Mouse (Mus musculus) midbrain, postnatal 0 days (tissue): Measurements from ENCODE around the gene Prmt1. TPM values are rescaled to one million over a fixed set of nuclear protein-coding genes. Genes with fewer than 3 reads are reported as not detected.

Source experiments
- ATAC-seq: fragments of 200-750 bp; cut with Nextera tagmentation; 2 replicates; pipeline ENCODE4 v1.8.0; 2017; ENCODE audit warnings: moderate number of reproducible peaks, mild to moderate bottlenecking, moderate TSS enrichment, moderate library complexity; ENCODE audit not compliant: low FRiP score
- DNase-seq: peaks from one replicate; pipeline ENCODE4 v3.0.0-alpha.2; 2015; ENCODE audit warnings: low spot score
- H3K27ac ChIP-seq: fragments of 300-500 bp; sonication (generic); 2 replicates; pipeline ENCODE4 v1.5.1; 2014; ENCODE audit warnings: low read depth, mild to moderate bottlenecking, low read length, mixed read lengths
- H3K27me3 ChIP-seq: fragments of 300-500 bp; sonication (generic); 2 replicates; pipeline ENCODE4 v1.6.1; 2014; ENCODE audit warnings: low read length, control low read depth, mixed read lengths; ENCODE audit not compliant: insufficient read depth
- H3K36me3 ChIP-seq: fragments of 300-500 bp; sonication (generic); 2 replicates; pipeline ENCODE4 v1.6.1; 2014; ENCODE audit warnings: low read length, control low read depth, mixed read lengths; ENCODE audit not compliant: insufficient read depth
- H3K4me1 ChIP-seq: fragments of 300-500 bp; sonication (generic); 2 replicates; pipeline ENCODE4 v1.6.1; 2014; ENCODE audit warnings: mild to moderate bottlenecking, control low read depth, antibody characterized with exemption, low read length, mixed read lengths; ENCODE audit not compliant: insufficient read depth
- H3K4me2 ChIP-seq: fragments of 300-500 bp; sonication (generic); 2 replicates; pipeline ENCODE4 v1.6.1; 2014; ENCODE audit warnings: low read depth, mild to moderate bottlenecking, low read length, mixed read lengths; ENCODE audit not compliant: poor library complexity, severe bottlenecking
- H3K4me3 ChIP-seq: fragments of 300-500 bp; sonication (generic); 2 replicates; pipeline ENCODE4 v1.5.1; 2014; ENCODE audit warnings: low read depth, mild to moderate bottlenecking, low read length, moderate library complexity
- H3K9ac ChIP-seq: fragments of 300-500 bp; sonication (generic); replicated peaks from 2 replicates; pipeline ENCODE4 v1.6.1; 2014; ENCODE audit warnings: mild to moderate bottlenecking, low read length, moderate library complexity, mixed read lengths; ENCODE audit not compliant: poor library complexity, severe bottlenecking
- H3K9me3 ChIP-seq: fragments of 300-500 bp; sonication (generic); 2 replicates; pipeline ENCODE4 v1.6.1; 2016; ENCODE audit warnings: low read length, control low read depth
- CTCF ChIP-seq: IDR thresholded peaks from 2 replicates; pipeline ENCODE4 v1.5.1; 2016; ENCODE audit warnings: antibody characterized with exemption, mild to moderate bottlenecking
- WGBS: fragments of 180-500 bp; shearing (Covaris S2); extraction: QIAGEN DNeasy Blood & Tissue Kit; methylation state at CpG from one replicate; pipeline ENCODE4 v1.1.7; 2014; 5-methylcytosine and 5-hydroxymethylcytosine counted together
- polyA plus RNA-seq: library from polyadenylated mRNA; unstranded; fragments of >200 nt; fragmentation: Nextera tagmentation; extraction: Ambion mirVana; gene quantifications from 2 replicates; pipeline ENCODE4 v1.2.1, GENCODE M21; 2015
- total RNA-seq: library from RNA; depleted of rRNA; stranded (reverse); fragments of >200 nt; gene quantifications from 2 replicates; pipeline ENCODE4 v1.2.3, GENCODE M21; 2014

Prmt1 gene
- total and polyA plus RNA-seq, 2 experiments from 2014 or later: 285 to 580 TPM

DNA sequence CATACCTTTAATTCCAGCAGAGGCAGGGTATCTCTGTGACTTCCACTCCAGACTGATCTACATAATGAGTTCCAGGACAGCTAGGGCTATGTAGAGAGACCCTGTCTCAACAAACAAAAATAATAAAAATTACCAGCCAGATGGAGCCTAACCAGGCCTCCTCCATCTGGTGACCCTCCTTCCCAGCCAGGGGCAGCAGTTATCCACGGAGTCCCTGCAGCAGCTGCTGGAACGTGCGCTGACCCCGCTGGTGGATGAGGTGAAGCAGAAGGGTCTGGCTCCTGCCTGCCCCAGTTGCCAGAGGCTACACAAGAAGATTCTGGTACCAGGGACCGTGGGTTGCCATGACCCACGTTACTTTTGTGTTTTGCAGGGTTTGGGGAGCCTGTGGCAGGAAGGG is 30.1 kb downstream of the Prmt1 start:
- H3K4me3 ChIP-seq: no peak overlapping the region
- H3K36me3 ChIP-seq: peaks cover 16% of the 10 kb centered on the region
- no peaks in the 10 kb centered on the region for H3K4me1 ChIP-seq
- no peak for TF ChIP-seq CTCF
- H3K9ac ChIP-seq: no peak overlapping the region
- no peak overlapping the region for H3K4me2 ChIP-seq
- peaks cover 4% of the 10 kb centered on the region; the same call in 1 of the 2 replicates for H3K27me3 ChIP-seq
- ATAC-seq: no peak
- no peak for DNase-seq
- no peaks in the 10 kb centered on the region for H3K9me3 ChIP-seq
- 62% methylated on average over 6 of the region's 6 CpGs for WGBS
- H3K27ac ChIP-seq: no peak overlapping the region

- no peaks in the 10 kb centered on the region for H3K4me1 ChIP-seq
- 50% methylated on average over 5 of the region's 5 CpGs for WGBS
- H3K4me2 ChIP-seq: no peak overlapping the region
- no peak for ATAC-seq
- TF ChIP-seq CTCF: peak; percentile 70
- peaks cover 8% of the 10 kb centered on the region; the same call in 1 of the 2 replicates for H3K27me3 ChIP-seq
- H3K9ac ChIP-seq: no peak overlapping the region
- peaks cover 9% of the 10 kb centered on the region; the same call in 1 of the 2 replicates for H3K36me3 ChIP-seq
- H3K9me3 ChIP-seq: no peaks in the 10 kb centered on the region
- DNase-seq: no peak
- H3K27ac ChIP-seq: no peak overlapping the region
- no peak overlapping the region for H3K4me3 ChIP-seq
Observed at GRCm38 (mm10) chr7:44955628-44956027, 30.7 kb downstream of the Prmt1 start.

DNA sequence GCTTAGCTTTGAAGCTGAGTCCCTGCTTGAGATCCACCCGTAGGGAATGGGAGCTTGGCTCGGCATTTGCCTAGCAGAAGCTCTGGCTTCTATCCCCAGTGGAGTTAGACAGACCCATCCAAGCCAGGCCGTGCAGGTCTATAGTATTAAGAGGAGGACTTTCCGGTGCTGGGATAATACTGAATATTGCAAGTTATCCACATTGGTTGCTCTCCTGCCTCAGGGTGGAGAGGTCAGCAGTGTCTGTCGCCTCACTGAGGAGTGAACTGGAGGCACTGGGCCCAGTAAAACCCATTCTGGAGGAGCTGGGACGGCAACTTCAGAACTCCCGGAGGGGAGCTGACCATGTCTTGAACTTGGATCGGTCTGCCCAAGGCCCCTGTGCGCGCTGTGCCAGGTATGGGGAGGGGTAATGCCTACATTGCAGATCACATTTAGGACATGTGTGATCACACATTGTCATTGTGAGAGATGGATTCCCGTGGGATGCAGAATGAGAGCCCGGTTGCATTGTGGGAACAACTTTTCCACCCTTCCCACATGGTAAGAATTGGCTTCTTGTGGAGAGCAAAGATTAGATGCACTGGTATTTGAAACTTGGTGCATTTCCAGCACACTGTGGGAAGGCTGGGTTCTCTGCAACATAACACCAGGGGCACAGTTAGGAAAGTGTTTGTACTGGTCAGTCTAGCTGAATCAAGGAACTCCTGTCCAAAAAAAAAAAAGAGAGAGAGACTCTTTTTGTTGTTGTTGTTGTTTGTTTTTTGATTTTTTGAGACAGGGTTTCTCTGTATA is 32.1 kb downstream of the Prmt1 start:
- Histone ChIP-seq H3K27me3 (peaks cover 15% of the 10 kb centered on the region), H3K4me1 (no peaks in the 10 kb centered on the region), H3K4me2 (no peak overlapping the region), H3K36me3 (peaks cover 5% of the 10 kb centered on the region; the same call in 1 of the 2 replicates), H3K9me3 (no peaks in the 10 kb centered on the region), H3K4me3 (no peak overlapping the region), H3K9ac (no peak overlapping the region), H3K27ac (no peak overlapping the region)
- DNase-seq (no peak), ATAC-seq (no peak)
- no peak for TF ChIP-seq CTCF
- WGBS: 84% methylated on average over 12 of the region's 12 CpGs

DNA sequence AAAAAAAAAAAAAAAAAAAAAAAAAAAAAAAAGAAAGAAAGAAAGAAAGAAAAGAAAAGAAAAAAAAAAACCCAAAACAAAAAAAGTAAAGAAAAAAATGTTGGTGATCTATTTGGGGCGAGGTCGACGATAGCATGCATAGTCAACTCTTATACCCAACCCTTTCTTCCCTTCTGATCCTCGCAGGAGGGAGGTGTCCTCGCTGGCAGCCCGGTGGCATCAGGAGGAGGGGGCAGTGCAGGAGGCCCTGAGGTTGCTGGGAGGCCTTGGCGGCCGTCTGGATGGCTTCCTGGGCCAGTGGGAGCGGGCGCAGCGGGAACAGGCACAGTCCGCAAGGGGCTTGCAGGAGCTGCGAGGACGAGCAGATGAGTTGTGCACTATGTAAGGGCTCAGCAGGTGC is 32.8 kb downstream of the Prmt1 start:
- Histone ChIP-seq H3K4me3 (no peak overlapping the region), H3K9ac (no peak overlapping the region), H3K36me3 (no peaks in the 10 kb centered on the region), H3K27ac (no peak overlapping the region), H3K4me1 (no peaks in the 10 kb centered on the region), H3K27me3 (peaks cover 15% of the 10 kb centered on the region), H3K9me3 (no peaks in the 10 kb centered on the region), H3K4me2 (no peak overlapping the region)
- ATAC-seq (no peak), DNase-seq (no peak)
- TF ChIP-seq CTCF: no peak
- WGBS: 57% methylated on average over 14 of the region's 14 CpGs

DNA sequence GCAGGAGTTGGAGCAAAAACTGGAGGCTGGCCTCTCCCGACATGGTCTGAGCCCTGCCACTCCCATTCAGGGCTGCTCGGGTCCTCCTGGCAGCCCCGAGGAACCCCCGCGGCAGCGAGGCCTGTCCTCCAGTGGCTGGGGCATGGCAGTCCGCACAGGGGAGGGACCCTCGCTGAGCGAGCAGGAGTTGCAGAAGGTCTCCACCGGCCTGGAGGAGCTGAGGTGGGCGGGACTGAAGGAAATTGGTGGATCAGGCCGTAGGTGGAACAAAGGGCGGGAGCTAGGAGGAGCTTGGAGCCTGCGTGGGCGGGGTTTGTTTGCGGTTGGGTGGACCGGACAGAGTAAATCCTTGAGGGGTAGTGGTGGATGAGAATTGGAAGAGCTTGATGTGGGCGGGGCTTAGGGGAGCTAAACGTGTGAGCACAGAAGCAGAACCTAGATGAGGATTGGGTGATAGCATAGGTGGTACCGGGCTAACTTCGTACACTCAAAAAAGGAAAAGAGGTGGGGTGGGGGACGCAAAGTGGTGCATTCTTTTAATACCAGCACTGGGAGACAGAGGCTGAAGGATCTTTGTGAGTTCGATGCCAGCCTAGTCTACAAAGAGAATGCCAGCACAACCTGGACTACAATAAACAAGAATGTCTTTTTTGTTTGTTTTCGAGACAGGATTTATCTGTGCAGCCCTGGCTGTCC is 33.6 kb downstream of the Prmt1 start:
- TF ChIP-seq CTCF: no peak
- Histone ChIP-seq H3K9ac (peak overlapping the region; percentile 55), H3K4me3 (peak overlapping the region; percentile 42), H3K4me2 (peak overlapping the region; percentile 69), H3K4me1 (no peaks in the 10 kb centered on the region), H3K36me3 (no peaks in the 10 kb centered on the region), H3K9me3 (no peaks in the 10 kb centered on the region), H3K27ac (no peak overlapping the region), H3K27me3 (peaks cover 15% of the 10 kb centered on the region)
- ATAC-seq (peak; percentile 74), DNase-seq (peak; percentile 94)
- WGBS: 6% methylated on average over 24 of the region's 24 CpGs

- Histone ChIP-seq H3K36me3 (no peaks in the 10 kb centered on the region), H3K4me3 (peak overlapping the region; percentile 42), H3K27ac (no peak overlapping the region), H3K9ac (no peak overlapping the region), H3K4me1 (no peaks in the 10 kb centered on the region), H3K4me2 (peak overlapping the region; percentile 69), H3K9me3 (no peaks in the 10 kb centered on the region), H3K27me3 (peaks cover 15% of the 10 kb centered on the region)
- 0% methylated on average over 10 of the region's 10 CpGs for WGBS
- TF ChIP-seq CTCF: no peak
- peak; percentile 35; the same call in 1 of the 2 replicates for ATAC-seq
- DNase-seq: no peak
Observed at GRCm38 (mm10) chr7:44951960-44952359, 34.4 kb downstream of the Prmt1 start.
